Mouse (Mus musculus): Measurements from ENCODE around the gene Zfp184. TPM values are rescaled to one million over a fixed set of nuclear protein-coding genes. Genes with fewer than 3 reads are reported as not detected.
A peak's percentile ranks its signal among the peaks of the same experiment; 100 is the strongest.

The Zfp184 gene
- total and polyA plus RNA-seq, 3 experiments = 0.43 to 0.73 (median 0.70) TPM

DNA sequence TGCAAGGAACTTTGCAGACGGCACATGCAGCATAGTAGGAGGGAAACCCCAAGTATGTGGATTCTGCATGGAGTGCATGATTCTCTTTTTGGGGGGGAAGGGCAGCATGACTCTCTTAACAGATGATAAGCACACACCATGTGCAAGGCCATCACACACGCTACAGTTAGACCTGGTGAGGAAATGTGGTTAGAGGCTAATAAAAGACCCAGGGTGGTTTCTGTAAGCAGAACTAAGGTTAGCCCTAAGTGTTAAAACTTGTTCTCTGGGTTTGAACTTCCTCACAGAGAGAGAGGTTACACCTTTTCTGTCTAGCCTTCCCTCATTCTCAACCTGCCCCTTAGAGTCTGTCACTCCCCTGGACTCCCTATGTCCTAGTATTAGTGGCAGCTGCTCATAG lies 56.5 kb downstream of the Zfp184 start:
- H3K79me2 ChIP-seq (replicated peaks; ENCODE audit: control insufficient read depth, insufficient read depth, low read length) = no peaks in the 10 kb centered on the region
- H3K36me3 ChIP-seq (ENCODE audit: control insufficient read depth, insufficient read depth, low read length) = no peaks in the 10 kb centered on the region
- TF ChIP-seq CTCF (IDR thresholded peaks at IDR 0.05) = no peak
- no peak for TF ChIP-seq EP300 (IDR thresholded peaks at IDR 0.05; ENCODE audit: insufficient read depth, low read depth, low read length)
- TF ChIP-seq POLR2A (IDR thresholded peaks at IDR 0.05; ENCODE audit: insufficient read depth, low read depth, low read length) = no peak
- no peak overlapping the region for H3K27ac ChIP-seq
- peaks cover 2% of the 10 kb centered on the region for H3K4me1 ChIP-seq (ENCODE audit: control insufficient read depth, insufficient read depth, low read length)
- intact Hi-C loops (cut with DNase I) = no loop called here
- WGBS = 63% methylated on average over 2 of the region's 2 CpGs
- no peak for DNase-seq
- no peak overlapping the region for H3K9ac ChIP-seq (ENCODE audit: low read depth, low read length)
- no peak overlapping the region for H3K4me3 ChIP-seq
- peaks cover 29% of the 10 kb centered on the region for H3K27me3 ChIP-seq (ENCODE audit: control insufficient read depth, insufficient read depth, low read length)

DNA sequence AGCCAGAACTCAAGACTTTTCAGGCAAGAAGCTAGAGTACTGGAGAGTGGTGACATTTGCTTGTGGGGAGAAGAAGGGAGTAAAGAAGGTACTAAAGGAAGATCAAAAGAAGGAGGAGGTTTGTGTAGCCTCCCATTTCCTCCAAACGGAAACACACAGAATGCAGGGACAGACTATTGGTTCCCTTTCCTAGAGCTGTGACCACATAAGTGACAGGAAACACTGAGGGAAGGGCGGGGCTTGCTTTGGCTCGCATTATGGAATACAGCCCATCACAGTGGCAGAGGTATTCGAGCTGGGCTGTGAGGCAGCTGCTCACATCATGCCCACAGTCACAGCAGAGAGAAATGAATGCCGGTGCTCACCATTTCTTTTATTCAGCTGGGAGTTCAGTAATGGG lies 56.9 kb downstream of the Zfp184 start:
- Histone ChIP-seq H3K4me3 (no peak overlapping the region), H3K4me1 (ENCODE audit: control insufficient read depth, insufficient read depth, low read length) (peaks cover 2% of the 10 kb centered on the region), H3K36me3 (ENCODE audit: control insufficient read depth, insufficient read depth, low read length) (no peaks in the 10 kb centered on the region), H3K9ac (ENCODE audit: low read depth, low read length) (no peak overlapping the region), H3K27ac (no peak overlapping the region), H3K27me3 (ENCODE audit: control insufficient read depth, insufficient read depth, low read length) (peaks cover 25% of the 10 kb centered on the region), H3K79me2 (replicated peaks; ENCODE audit: control insufficient read depth, insufficient read depth, low read length) (no peaks in the 10 kb centered on the region)
- 16% methylated on average over 5 of the region's 5 CpGs for WGBS
- intact Hi-C loops (cut with DNase I) = no loop called here
- no peak for DNase-seq
- TF ChIP-seq CTCF (IDR thresholded peaks at IDR 0.05) = no peak
- no peak for TF ChIP-seq POLR2A (IDR thresholded peaks at IDR 0.05; ENCODE audit: insufficient read depth, low read depth, low read length)
- no peak for TF ChIP-seq EP300 (IDR thresholded peaks at IDR 0.05; ENCODE audit: insufficient read depth, low read depth, low read length)

DNA sequence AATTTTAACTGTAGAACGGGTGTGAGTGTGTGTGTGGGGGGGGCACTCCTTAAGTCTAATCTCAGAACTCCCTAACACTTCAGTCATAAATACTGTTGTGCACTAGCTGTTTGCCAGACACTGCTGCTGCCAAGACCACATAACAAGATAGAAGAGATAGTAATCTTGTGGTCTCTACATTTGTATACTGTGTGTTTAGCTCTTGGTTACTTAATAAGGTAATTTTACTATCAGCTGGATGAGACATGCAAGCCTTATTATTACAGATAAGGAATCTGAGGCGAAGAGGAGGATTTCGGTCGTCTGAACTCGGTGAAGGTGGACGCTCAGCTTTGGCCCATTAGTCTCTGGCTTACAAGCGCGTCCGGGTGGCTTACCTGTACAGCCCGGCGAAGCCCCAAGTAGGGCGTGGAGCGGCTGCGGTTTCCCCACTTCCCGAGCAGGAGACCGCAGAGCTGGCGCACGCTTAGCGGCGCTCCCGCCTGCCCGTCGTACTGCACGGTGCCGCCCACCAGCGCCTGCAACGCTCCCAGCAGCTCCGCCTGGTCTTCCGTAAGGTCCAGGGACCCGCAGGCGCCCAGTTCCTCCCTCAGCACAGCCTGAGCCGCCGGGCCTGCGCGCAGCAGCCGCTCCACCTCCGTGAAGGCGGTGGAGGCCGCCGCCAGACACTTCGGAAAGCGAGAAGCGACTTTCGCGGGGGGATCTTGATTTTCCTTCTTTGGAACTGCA lies 60.9 kb downstream of the Zfp184 start:
- Histone ChIP-seq H3K9ac (ENCODE audit: low read depth, low read length) (peak overlapping the region; percentile 26; the same call in 1 of the 2 replicates), H3K36me3 (ENCODE audit: control insufficient read depth, insufficient read depth, low read length) (no peaks in the 10 kb centered on the region), H3K27me3 (ENCODE audit: control insufficient read depth, insufficient read depth, low read length) (peaks cover 8% of the 10 kb centered on the region), H3K4me3 (peak overlapping the region; percentile 70), H3K27ac (no peak overlapping the region), H3K79me2 (replicated peaks; ENCODE audit: control insufficient read depth, insufficient read depth, low read length) (no peaks in the 10 kb centered on the region), H3K4me1 (ENCODE audit: control insufficient read depth, insufficient read depth, low read length) (no peaks in the 10 kb centered on the region)
- peak; percentile 62 to 67 for DNase-seq
- TF ChIP-seq POLR2A (IDR thresholded peaks at IDR 0.05; ENCODE audit: insufficient read depth, low read depth, low read length) = no peak
- no peak for TF ChIP-seq EP300 (IDR thresholded peaks at IDR 0.05; ENCODE audit: insufficient read depth, low read depth, low read length)
- no peak for TF ChIP-seq CTCF (IDR thresholded peaks at IDR 0.05)
- under 1% methylated on average over 45 of the region's 45 CpGs for WGBS
- intact Hi-C loops (cut with DNase I) = no loop called here

DNA sequence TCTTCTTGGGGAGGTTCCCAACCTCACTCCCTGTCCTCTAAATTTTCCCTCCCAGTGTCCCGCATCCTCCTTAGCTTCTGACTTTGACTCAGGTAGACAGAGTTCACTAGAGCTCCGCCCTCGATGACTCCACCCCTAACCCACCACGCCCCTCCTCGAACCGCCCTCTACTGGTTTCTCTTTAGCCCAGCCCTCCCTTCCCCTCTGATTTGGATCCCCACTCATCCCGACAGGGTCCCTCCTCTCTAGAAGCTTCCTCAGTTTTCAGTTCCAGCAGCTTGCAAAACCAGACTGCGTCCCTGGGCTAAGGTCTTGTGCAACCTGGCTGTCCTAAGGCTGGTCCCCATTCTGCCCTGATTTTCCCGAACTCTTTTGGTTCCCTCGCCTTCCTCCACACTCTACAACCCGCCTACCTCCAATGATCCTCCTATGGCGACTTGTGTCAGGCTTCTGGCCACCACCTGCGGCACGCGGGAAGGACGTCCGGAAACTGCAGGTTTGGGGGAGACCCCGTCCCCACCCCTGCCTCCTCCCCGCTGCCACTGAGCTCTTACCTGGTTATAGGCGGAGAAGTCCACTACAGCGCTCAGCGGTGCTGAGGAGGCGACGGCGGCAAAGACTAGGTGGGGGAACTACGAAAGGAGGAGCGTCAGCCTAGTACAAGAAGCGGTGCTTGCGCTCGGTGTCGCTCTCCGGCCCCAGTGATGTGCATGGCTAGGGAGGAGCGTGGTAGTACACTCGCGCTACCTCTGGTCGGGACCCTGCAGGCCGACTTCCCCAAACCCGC lies 61.6 kb downstream of the Zfp184 start:
- WGBS = 2% methylated on average over 38 of the region's 38 CpGs
- no peaks in the 10 kb centered on the region for H3K4me1 ChIP-seq (ENCODE audit: control insufficient read depth, insufficient read depth, low read length)
- no peaks in the 10 kb centered on the region for H3K79me2 ChIP-seq (replicated peaks; ENCODE audit: control insufficient read depth, insufficient read depth, low read length)
- TF ChIP-seq CTCF (IDR thresholded peaks at IDR 0.05) (no peak; the same call in 1 of the 2 replicates), POLR2A (IDR thresholded peaks at IDR 0.05; ENCODE audit: insufficient read depth, low read depth, low read length) (no peak), EP300 (IDR thresholded peaks at IDR 0.05; ENCODE audit: insufficient read depth, low read depth, low read length) (no peak)
- DNase-seq = peak in 1 of 2 experiments; percentile 59
- peaks cover 8% of the 10 kb centered on the region for H3K27me3 ChIP-seq (ENCODE audit: control insufficient read depth, insufficient read depth, low read length)
- no peak overlapping the region for H3K27ac ChIP-seq
- peak overlapping the region; percentile 70 for H3K4me3 ChIP-seq
- H3K9ac ChIP-seq (ENCODE audit: low read depth, low read length) = no peak overlapping the region; the same call in 1 of the 2 replicates
- no peaks in the 10 kb centered on the region for H3K36me3 ChIP-seq (ENCODE audit: control insufficient read depth, insufficient read depth, low read length)
- intact Hi-C loops (cut with DNase I) = no loop called here

DNA sequence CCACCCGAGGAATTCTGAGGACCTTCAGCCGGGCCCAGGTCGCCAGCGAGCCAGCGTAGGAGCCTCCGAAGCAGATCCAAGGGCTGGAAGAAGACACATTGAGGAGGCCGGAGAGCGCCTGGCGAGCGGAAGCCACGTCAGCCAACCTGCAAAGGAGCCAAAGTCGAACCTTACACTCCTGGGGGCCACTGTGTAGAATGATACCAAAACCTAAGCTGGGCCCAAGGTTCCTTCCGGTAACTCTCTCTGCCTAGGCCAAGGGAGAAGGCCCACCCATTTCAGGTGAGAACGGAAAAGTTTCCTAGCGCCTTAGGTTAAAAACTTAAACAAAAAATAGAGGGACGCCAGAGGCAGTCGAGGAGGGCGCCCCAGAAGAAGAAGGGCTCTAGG lies 62.2 kb downstream of the Zfp184 start:
- Histone ChIP-seq H3K27ac (no peak overlapping the region), H3K9ac (ENCODE audit: low read depth, low read length) (no peak overlapping the region), H3K36me3 (ENCODE audit: control insufficient read depth, insufficient read depth, low read length) (no peaks in the 10 kb centered on the region), H3K27me3 (ENCODE audit: control insufficient read depth, insufficient read depth, low read length) (peaks cover 8% of the 10 kb centered on the region), H3K4me1 (ENCODE audit: control insufficient read depth, insufficient read depth, low read length) (no peaks in the 10 kb centered on the region), H3K79me2 (replicated peaks; ENCODE audit: control insufficient read depth, insufficient read depth, low read length) (no peaks in the 10 kb centered on the region), H3K4me3 (peak overlapping the region; percentile 70)
- DNase-seq = no peak
- intact Hi-C loops (cut with DNase I) = no loop called here
- TF ChIP-seq EP300 (IDR thresholded peaks at IDR 0.05; ENCODE audit: insufficient read depth, low read depth, low read length) (no peak), POLR2A (IDR thresholded peaks at IDR 0.05; ENCODE audit: insufficient read depth, low read depth, low read length) (no peak), CTCF (IDR thresholded peaks at IDR 0.05) (no peak)
- 11% methylated on average over 18 of the region's 18 CpGs for WGBS

DNA sequence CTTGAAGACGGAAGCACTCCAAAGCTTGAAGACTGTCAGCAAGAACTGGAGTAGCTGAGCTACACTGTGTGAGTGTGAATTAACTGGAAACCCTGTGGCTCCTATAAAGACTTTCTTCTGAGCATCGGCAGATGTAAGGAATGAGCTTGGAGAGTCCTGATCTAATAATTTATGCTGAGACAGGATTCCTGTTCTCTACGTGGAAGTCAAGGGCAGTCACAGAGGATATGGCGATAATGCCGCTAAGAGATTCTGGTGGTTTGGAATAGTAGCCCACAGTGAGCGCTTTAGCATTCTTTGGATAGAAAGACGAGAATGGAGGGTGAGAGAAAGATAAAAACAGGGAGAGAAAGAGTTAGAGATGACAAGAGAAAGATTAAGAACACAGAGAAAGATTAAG lies 63.0 kb downstream of the Zfp184 start:
- no peaks in the 10 kb centered on the region for H3K4me1 ChIP-seq (ENCODE audit: control insufficient read depth, insufficient read depth, low read length)
- no peak overlapping the region for H3K4me3 ChIP-seq
- H3K79me2 ChIP-seq (replicated peaks; ENCODE audit: control insufficient read depth, insufficient read depth, low read length) = no peaks in the 10 kb centered on the region
- H3K9ac ChIP-seq (ENCODE audit: low read depth, low read length) = no peak overlapping the region
- H3K36me3 ChIP-seq (ENCODE audit: control insufficient read depth, insufficient read depth, low read length) = no peaks in the 10 kb centered on the region
- H3K27me3 ChIP-seq (ENCODE audit: control insufficient read depth, insufficient read depth, low read length) = peaks cover 8% of the 10 kb centered on the region
- no peak for DNase-seq
- H3K27ac ChIP-seq = no peak overlapping the region
- intact Hi-C loops (cut with DNase I) = no loop called here
- TF ChIP-seq POLR2A (IDR thresholded peaks at IDR 0.05; ENCODE audit: insufficient read depth, low read depth, low read length) (no peak), CTCF (IDR thresholded peaks at IDR 0.05) (no peak), EP300 (IDR thresholded peaks at IDR 0.05; ENCODE audit: insufficient read depth, low read depth, low read length) (no peak)
- WGBS = 56% methylated on average over 7 of the region's 7 CpGs

All from heart, adult 2 months (tissue).